Mouse (Mus musculus) heart, embryonic 15.5 days (tissue): ENCODE measurements around the gene Vps45. TPM values are rescaled to one million over a fixed set of nuclear protein-coding genes. Genes with fewer than 3 reads are reported as not detected.

Experiments used
- ATAC-seq: fragments of 200-750 bp; cut with Nextera tagmentation; replicated peaks from 2 replicates; pipeline ENCODE4 v1.8.0; 2017; ENCODE audit warnings: low read depth, moderate TSS enrichment; ENCODE audit not compliant: insufficient number of reproducible peaks, insufficient read depth, low FRiP score
- H3K27ac ChIP-seq: fragments of 300-500 bp; sonication (generic); 2 replicates; pipeline ENCODE4 v1.5.1; 2015; ENCODE audit warnings: mild to moderate bottlenecking, inconsistent platforms
- H3K27me3 ChIP-seq: fragments of 300-500 bp; sonication (generic); 2 replicates; pipeline ENCODE4 v1.6.1; 2015; ENCODE audit warnings: inconsistent platforms
- H3K36me3 ChIP-seq: fragments of 300-500 bp; sonication (generic); 2 replicates; pipeline ENCODE4 v1.6.1; 2015; ENCODE audit warnings: mild to moderate bottlenecking, inconsistent platforms
- H3K4me1 ChIP-seq: fragments of 300-500 bp; sonication (generic); replicated peaks from 2 replicates; pipeline ENCODE4 v1.6.1; 2015; ENCODE audit warnings: inconsistent platforms
- H3K4me2 ChIP-seq: fragments of 300-500 bp; sonication (generic); 2 replicates; pipeline ENCODE4 v1.6.1; 2015; ENCODE audit warnings: inconsistent platforms, mild to moderate bottlenecking, moderate library complexity
- H3K4me3 ChIP-seq: fragments of 300-500 bp; sonication (generic); 2 replicates; pipeline ENCODE4 v1.5.1; 2015; ENCODE audit warnings: mild to moderate bottlenecking, inconsistent platforms
- H3K9ac ChIP-seq: fragments of 300-500 bp; sonication (generic); 2 replicates; pipeline ENCODE4 v1.6.1; 2015; ENCODE audit warnings: mild to moderate bottlenecking, inconsistent platforms
- H3K9me3 ChIP-seq: fragments of 300-500 bp; sonication (generic); replicated peaks from 2 replicates; pipeline ENCODE4 v1.6.1; 2016; ENCODE audit warnings: inconsistent platforms
- whole genome bisulfite sequencing: fragments of 180-500 bp; shearing (Covaris S2); methylation state at CpG from one replicate; pipeline ENCODE4 v1.1.7; 2015; ENCODE audit warnings: mixed read lengths; 5-methylcytosine and 5-hydroxymethylcytosine counted together
- polyA plus RNA-seq: library from polyadenylated mRNA; unstranded; fragments of >200 nt; fragmentation: Nextera tagmentation; extraction: Ambion mirVana; gene quantifications from 2 replicates; pipeline ENCODE4 v1.2.1, GENCODE M21; 2015

The Vps45 gene
- polyA plus RNA-seq, 1 experiment from 2014 or later: 40.2 TPM

- Histone ChIP-seq H3K4me1 (peaks cover 11% of the 10 kb centered on the region), H3K9me3 (no peaks in the 10 kb centered on the region), H3K4me2 (no peak overlapping the region), H3K36me3 (no peaks in the 10 kb centered on the region), H3K27me3 (no peaks in the 10 kb centered on the region), H3K4me3 (no peak overlapping the region), H3K9ac (no peak overlapping the region), H3K27ac (no peak overlapping the region)
- no peak for ATAC-seq
- 62% methylated on average over 6 of the region's 6 CpGs for WGBS
Measured at GRCm38 (mm10) chr3:96091966-96092365, 33.7 kb upstream of the Vps45 start.

- peaks cover 11% of the 10 kb centered on the region for H3K4me1 ChIP-seq
- 68% methylated on average over 2 of the region's 2 CpGs for WGBS
Measured at GRCm38 (mm10) chr3:96091146-96091545, 32.9 kb upstream of the Vps45 start.

GRCm38 (mm10) chr3:96089882-96090489 lies 31.7 kb upstream of the Vps45 start:
- ATAC-seq: no peak
- H3K4me3 ChIP-seq: no peak overlapping the region
- WGBS: 54% methylated on average over 2 of the region's 2 CpGs

More at GRCm38 (mm10) chr3:96091146-96091545, 32.9 kb upstream of the Vps45 start:
- H3K27ac ChIP-seq: no peak overlapping the region
- H3K4me3 ChIP-seq: no peak overlapping the region
- ATAC-seq: no peak
- no peak overlapping the region for H3K9ac ChIP-seq
- H3K36me3 ChIP-seq: no peaks in the 10 kb centered on the region
- no peaks in the 10 kb centered on the region for H3K9me3 ChIP-seq
- no peaks in the 10 kb centered on the region for H3K27me3 ChIP-seq
- H3K4me2 ChIP-seq: no peak overlapping the region

GRCm38 (mm10) chr3:96087801-96088200 lies 29.5 kb upstream of the Vps45 start:
- Histone ChIP-seq H3K4me3 (no peak overlapping the region), H3K36me3 (no peaks in the 10 kb centered on the region), H3K4me1 (peaks cover 2% of the 10 kb centered on the region), H3K27me3 (no peaks in the 10 kb centered on the region), H3K9me3 (no peaks in the 10 kb centered on the region), H3K4me2 (no peak overlapping the region), H3K27ac (no peak overlapping the region), H3K9ac (no peak overlapping the region)
- 76% methylated on average over 4 of the region's 4 CpGs for WGBS
- ATAC-seq: no peak

More at GRCm38 (mm10) chr3:96089882-96090489, 31.7 kb upstream of the Vps45 start:
- Histone ChIP-seq H3K27me3 (no peaks in the 10 kb centered on the region), H3K4me1 (peaks cover 11% of the 10 kb centered on the region), H3K9me3 (no peaks in the 10 kb centered on the region), H3K27ac (no peak overlapping the region), H3K9ac (no peak overlapping the region), H3K36me3 (no peaks in the 10 kb centered on the region), H3K4me2 (no peak overlapping the region)

GRCm38 (mm10) chr3:96087219-96087618 lies 29.0 kb upstream of the Vps45 start:
- Histone ChIP-seq H3K36me3 (no peaks in the 10 kb centered on the region), H3K9ac (no peak overlapping the region), H3K4me2 (no peak overlapping the region), H3K27ac (no peak overlapping the region), H3K9me3 (no peaks in the 10 kb centered on the region), H3K4me1 (peaks cover 4% of the 10 kb centered on the region), H3K27me3 (no peaks in the 10 kb centered on the region), H3K4me3 (no peak overlapping the region)
- no peak for ATAC-seq
- 64% methylated on average over 2 of the region's 2 CpGs for WGBS

GRCm38 (mm10) chr3:96084146-96084755 lies 26.0 kb upstream of the Vps45 start:
- Histone ChIP-seq H3K4me1 (peaks cover 4% of the 10 kb centered on the region), H3K9me3 (no peaks in the 10 kb centered on the region), H3K4me3 (no peak overlapping the region), H3K27ac (no peak overlapping the region), H3K27me3 (no peaks in the 10 kb centered on the region), H3K4me2 (no peak overlapping the region), H3K9ac (no peak overlapping the region), H3K36me3 (no peaks in the 10 kb centered on the region)
- 80% methylated on average over 10 of the region's 10 CpGs for WGBS
- no peak for ATAC-seq

GRCm38 (mm10) chr3:96082714-96083508 lies 24.6 kb upstream of the Vps45 start:
- no peak for ATAC-seq
- no peak overlapping the region for H3K4me3 ChIP-seq
- H3K27me3 ChIP-seq: no peaks in the 10 kb centered on the region
- no peak overlapping the region for H3K9ac ChIP-seq
- 70% methylated on average over 15 of the region's 15 CpGs for WGBS
- no peak overlapping the region for H3K4me2 ChIP-seq
- no peak overlapping the region for H3K27ac ChIP-seq
- no peaks in the 10 kb centered on the region for H3K36me3 ChIP-seq
- H3K9me3 ChIP-seq: no peaks in the 10 kb centered on the region
- H3K4me1 ChIP-seq: peaks cover 4% of the 10 kb centered on the region

- 84% methylated on average over 2 of the region's 2 CpGs for WGBS
- no peaks in the 10 kb centered on the region for H3K27me3 ChIP-seq
Measured at GRCm38 (mm10) chr3:96082100-96082499, 23.8 kb upstream of the Vps45 start.

GRCm38 (mm10) chr3:96081650-96082049 lies 23.4 kb upstream of the Vps45 start:
- 84% methylated on average over 4 of the region's 4 CpGs for WGBS
- H3K27me3 ChIP-seq: no peaks in the 10 kb centered on the region
- no peak overlapping the region for H3K27ac ChIP-seq
- no peak for ATAC-seq
- peaks cover 4% of the 10 kb centered on the region for H3K4me1 ChIP-seq
- no peak overlapping the region for H3K4me2 ChIP-seq
- no peaks in the 10 kb centered on the region for H3K9me3 ChIP-seq
- no peak overlapping the region for H3K4me3 ChIP-seq
- no peak overlapping the region for H3K9ac ChIP-seq
- no peaks in the 10 kb centered on the region for H3K36me3 ChIP-seq

More at GRCm38 (mm10) chr3:96082100-96082499, 23.8 kb upstream of the Vps45 start:
- H3K4me1 ChIP-seq: peaks cover 4% of the 10 kb centered on the region
- ATAC-seq: no peak
- H3K9me3 ChIP-seq: no peaks in the 10 kb centered on the region
- no peak overlapping the region for H3K27ac ChIP-seq
- H3K9ac ChIP-seq: no peak overlapping the region
- no peak overlapping the region for H3K4me2 ChIP-seq
- H3K4me3 ChIP-seq: no peak overlapping the region
- H3K36me3 ChIP-seq: no peaks in the 10 kb centered on the region

- H3K36me3 ChIP-seq: no peaks in the 10 kb centered on the region
- H3K4me2 ChIP-seq: no peak overlapping the region
- no peak overlapping the region for H3K27ac ChIP-seq
- no peaks in the 10 kb centered on the region for H3K27me3 ChIP-seq
- no peak overlapping the region for H3K4me3 ChIP-seq
- H3K9me3 ChIP-seq: no peaks in the 10 kb centered on the region
- peaks cover 4% of the 10 kb centered on the region for H3K4me1 ChIP-seq
- H3K9ac ChIP-seq: no peak overlapping the region
- 48% methylated on average over 1 of the region's 1 CpGs for WGBS
- no peak for ATAC-seq
Measured at GRCm38 (mm10) chr3:96081006-96081405, 22.7 kb upstream of the Vps45 start.

- H3K4me3 ChIP-seq: no peak overlapping the region
- H3K4me2 ChIP-seq: no peak overlapping the region
- no peaks in the 10 kb centered on the region for H3K27me3 ChIP-seq
- peaks cover 4% of the 10 kb centered on the region for H3K4me1 ChIP-seq
- ATAC-seq: no peak
- H3K9me3 ChIP-seq: no peaks in the 10 kb centered on the region
- H3K9ac ChIP-seq: no peak overlapping the region
- no peak overlapping the region for H3K27ac ChIP-seq
- 60% methylated on average over 3 of the region's 3 CpGs for WGBS
- no peaks in the 10 kb centered on the region for H3K36me3 ChIP-seq
Measured at GRCm38 (mm10) chr3:96078711-96079110, 20.4 kb upstream of the Vps45 start.
